Mouse (Mus musculus): ENCODE measurements around the gene Zfand3. TPM values are rescaled to one million over a fixed set of nuclear protein-coding genes. Genes with fewer than 3 reads are reported as not detected.

Zfand3 gene
- polyA plus RNA-seq, 1 experiment, result 138 TPM

- Histone ChIP-seq H3K36me3 (ENCODE audit: control insufficient read depth, insufficient read depth) (peaks cover 3% of the 10 kb centered on the region), H3K4me2 (ENCODE audit: low read depth) (no peak overlapping the region), H3K4me3 (no peak overlapping the region), H3ac (ENCODE audit: control insufficient read depth, insufficient read length) (no peak overlapping the region), H3K27me3 (ENCODE audit: control insufficient read depth, insufficient read depth, insufficient read length) (no peaks in the 10 kb centered on the region), H3K79me2 (ENCODE audit: control insufficient read depth, insufficient read depth) (peaks cover 51% of the 10 kb centered on the region)
- no peak for TF ChIP-seq MYOG (IDR thresholded peaks at IDR 0.05; ENCODE audit: control insufficient read depth in 1 of 3, insufficient read depth in 1 of 3, insufficient read length in 2 of 3, low read depth in 2 of 3)
- no peak for TF ChIP-seq TCF12 (IDR thresholded peaks at IDR 0.05; ENCODE audit: insufficient read depth, poor library complexity, severe bottlenecking)
- TF ChIP-seq USF1 (IDR thresholded peaks at IDR 0.05; ENCODE audit: low read depth), result no peak
- no peak for TF ChIP-seq MYOD1 (IDR thresholded peaks at IDR 0.05; ENCODE audit: control insufficient read depth in 1 of 3, insufficient read length in 2 of 3, low read depth in 2 of 3)
- no peak for TF ChIP-seq POLR2A (IDR thresholded peaks at IDR 0.05; ENCODE audit: insufficient read length, low read depth)
- no peak for TF ChIP-seq SRF (IDR thresholded peaks at IDR 0.05; ENCODE audit: control insufficient read depth, insufficient read length, low read depth)
- TF ChIP-seq REST (IDR thresholded peaks at IDR 0.05; ENCODE audit: insufficient read depth, insufficient read length), result no peak
- no peak for TF ChIP-seq TCF3 (IDR thresholded peaks at IDR 0.05; ENCODE audit: insufficient read length, low read depth)
- TF ChIP-seq MAX (IDR thresholded peaks at IDR 0.05; ENCODE audit: low read depth), result no peak
- TF ChIP-seq CEBPB (IDR thresholded peaks at IDR 0.05; ENCODE audit: insufficient read depth, poor library complexity, severe bottlenecking), result no peak
- TF ChIP-seq E2F4 (IDR thresholded peaks at IDR 0.05; ENCODE audit: insufficient read depth), result no peak
- no peak for TF ChIP-seq POLR2AphosphoS2 (IDR thresholded peaks at IDR 0.05; ENCODE audit: insufficient read length, low read depth)
Measured at GRCm38 (mm10) chr17:30200283-30200682, 195.8 kb downstream of the Zfand3 start.

- TF ChIP-seq MAX (IDR thresholded peaks at IDR 0.05; ENCODE audit: low read depth), result no peak
- no peak for TF ChIP-seq USF1 (IDR thresholded peaks at IDR 0.05; ENCODE audit: low read depth)
- no peak for TF ChIP-seq REST (IDR thresholded peaks at IDR 0.05; ENCODE audit: insufficient read depth, insufficient read length)
- no peak for TF ChIP-seq CEBPB (IDR thresholded peaks at IDR 0.05; ENCODE audit: insufficient read depth, poor library complexity, severe bottlenecking)
- TF ChIP-seq SRF (IDR thresholded peaks at IDR 0.05; ENCODE audit: control insufficient read depth, insufficient read length, low read depth), result no peak
- TF ChIP-seq POLR2A (IDR thresholded peaks at IDR 0.05; ENCODE audit: insufficient read length, low read depth), result no peak
- TF ChIP-seq TCF12 (IDR thresholded peaks at IDR 0.05; ENCODE audit: insufficient read depth, poor library complexity, severe bottlenecking), result no peak
- no peak for TF ChIP-seq POLR2AphosphoS2 (IDR thresholded peaks at IDR 0.05; ENCODE audit: insufficient read length, low read depth)
- TF ChIP-seq MYOG (IDR thresholded peaks at IDR 0.05; ENCODE audit: control insufficient read depth in 1 of 3, insufficient read depth in 1 of 3, insufficient read length in 2 of 3, low read depth in 2 of 3), result no peak
- TF ChIP-seq MYOD1 (IDR thresholded peaks at IDR 0.05; ENCODE audit: control insufficient read depth in 1 of 3, insufficient read length in 2 of 3, low read depth in 2 of 3), result no peak
- no peak for TF ChIP-seq TCF3 (IDR thresholded peaks at IDR 0.05; ENCODE audit: insufficient read length, low read depth)
- no peak for TF ChIP-seq E2F4 (IDR thresholded peaks at IDR 0.05; ENCODE audit: insufficient read depth)
- Histone ChIP-seq H3K4me2 (ENCODE audit: low read depth) (no peak overlapping the region), H3K4me3 (no peak overlapping the region), H3K36me3 (ENCODE audit: control insufficient read depth, insufficient read depth) (no peaks in the 10 kb centered on the region), H3K27me3 (ENCODE audit: control insufficient read depth, insufficient read depth, insufficient read length) (no peaks in the 10 kb centered on the region), H3ac (ENCODE audit: control insufficient read depth, insufficient read length) (no peak overlapping the region), H3K79me2 (ENCODE audit: control insufficient read depth, insufficient read depth) (peaks cover 32% of the 10 kb centered on the region)
Measured at GRCm38 (mm10) chr17:30205062-30205825, 200.7 kb downstream of the Zfand3 start.

- Histone ChIP-seq H3K4me3 (no peak overlapping the region), H3K79me2 (ENCODE audit: control insufficient read depth, insufficient read depth) (no peaks in the 10 kb centered on the region), H3K4me2 (ENCODE audit: low read depth) (no peak overlapping the region), H3K27me3 (ENCODE audit: control insufficient read depth, insufficient read depth, insufficient read length) (no peaks in the 10 kb centered on the region), H3K36me3 (ENCODE audit: control insufficient read depth, insufficient read depth) (no peaks in the 10 kb centered on the region), H3ac (ENCODE audit: control insufficient read depth, insufficient read length) (no peak overlapping the region)
- TF ChIP-seq E2F4 (IDR thresholded peaks at IDR 0.05; ENCODE audit: insufficient read depth) (no peak), MYOD1 (IDR thresholded peaks at IDR 0.05; ENCODE audit: control insufficient read depth in 1 of 3, insufficient read length in 2 of 3, low read depth in 2 of 3) (no peak), POLR2AphosphoS2 (IDR thresholded peaks at IDR 0.05; ENCODE audit: insufficient read length, low read depth) (peak; percentile 20)
Measured at GRCm38 (mm10) chr17:30210262-30210661, 205.7 kb downstream of the Zfand3 start.

- Histone ChIP-seq H3K27me3 (ENCODE audit: control insufficient read depth, insufficient read depth, insufficient read length) (no peaks in the 10 kb centered on the region), H3K4me2 (ENCODE audit: low read depth) (no peak overlapping the region), H3K4me3 (no peak overlapping the region), H3K36me3 (ENCODE audit: control insufficient read depth, insufficient read depth) (no peaks in the 10 kb centered on the region), H3K79me2 (ENCODE audit: control insufficient read depth, insufficient read depth) (no peaks in the 10 kb centered on the region), H3ac (ENCODE audit: control insufficient read depth, insufficient read length) (no peak overlapping the region)
- TF ChIP-seq POLR2AphosphoS2 (IDR thresholded peaks at IDR 0.05; ENCODE audit: insufficient read length, low read depth), result no peak
- no peak for TF ChIP-seq USF1 (IDR thresholded peaks at IDR 0.05; ENCODE audit: low read depth)
- no peak for TF ChIP-seq SRF (IDR thresholded peaks at IDR 0.05; ENCODE audit: control insufficient read depth, insufficient read length, low read depth)
- no peak for TF ChIP-seq CEBPB (IDR thresholded peaks at IDR 0.05; ENCODE audit: insufficient read depth, poor library complexity, severe bottlenecking)
- TF ChIP-seq REST (IDR thresholded peaks at IDR 0.05; ENCODE audit: insufficient read depth, insufficient read length), result no peak
- TF ChIP-seq POLR2A (IDR thresholded peaks at IDR 0.05; ENCODE audit: insufficient read length, low read depth), result no peak
- TF ChIP-seq MYOG (IDR thresholded peaks at IDR 0.05; ENCODE audit: control insufficient read depth in 1 of 3, insufficient read depth in 1 of 3, insufficient read length in 2 of 3, low read depth in 2 of 3), result no peak
- no peak for TF ChIP-seq MYOD1 (IDR thresholded peaks at IDR 0.05; ENCODE audit: control insufficient read depth in 1 of 3, insufficient read length in 2 of 3, low read depth in 2 of 3)
- TF ChIP-seq TCF12 (IDR thresholded peaks at IDR 0.05; ENCODE audit: insufficient read depth, poor library complexity, severe bottlenecking), result no peak
- TF ChIP-seq MAX (IDR thresholded peaks at IDR 0.05; ENCODE audit: low read depth), result no peak
- TF ChIP-seq TCF3 (IDR thresholded peaks at IDR 0.05; ENCODE audit: insufficient read length, low read depth), result no peak
- TF ChIP-seq E2F4 (IDR thresholded peaks at IDR 0.05; ENCODE audit: insufficient read depth), result no peak
Measured at GRCm38 (mm10) chr17:30210936-30211335, 206.4 kb downstream of the Zfand3 start.
